Mouse (Mus musculus) layer of hippocampus, adult 8-10 months (tissue): ENCODE data around the gene Fgfr2. TPM values are rescaled to one million over a fixed set of nuclear protein-coding genes. Genes with fewer than 3 reads are reported as not detected.
A peak's percentile ranks its signal among the peaks of the same experiment; 100 is the strongest.

Source experiments
- DNase-seq, 2 experiments: peaks; one replicate each; pipeline ENCODE4 v3.0.0; 2022; ENCODE audit warnings: low spot score in 2 of 2
- total RNA-seq, 4 experiments: library from RNA; stranded (reverse); gene quantifications; 2 replicates each; pipeline ENCODE4 v1.2.4; 2022

Gene Fgfr2
- total RNA-seq, 4 experiments from 2014 or later, result 60.7 to 72.9 (median 65.8) TPM

DNA sequence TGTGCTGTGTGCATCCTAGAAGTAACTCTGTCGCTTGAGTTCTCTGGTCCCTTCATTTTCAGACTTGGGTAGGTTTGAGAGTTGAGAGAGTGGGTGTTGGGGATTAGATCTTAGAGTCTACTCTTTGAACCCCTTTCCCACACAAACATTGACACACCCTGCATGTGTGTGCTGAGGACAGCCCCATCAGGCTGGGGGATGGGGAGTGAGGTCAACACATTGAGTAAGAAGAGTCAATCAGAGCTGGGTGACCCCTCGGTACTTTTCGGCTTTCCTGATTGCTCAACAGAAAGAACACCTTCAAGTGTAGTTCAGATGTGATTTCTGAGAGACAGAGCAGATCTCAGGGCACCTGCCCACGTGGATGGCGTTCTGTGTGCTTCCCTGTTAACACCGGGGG, 2406.2 kb downstream of the Fgfr2 start:
- no peak for DNase-seq

DNA sequence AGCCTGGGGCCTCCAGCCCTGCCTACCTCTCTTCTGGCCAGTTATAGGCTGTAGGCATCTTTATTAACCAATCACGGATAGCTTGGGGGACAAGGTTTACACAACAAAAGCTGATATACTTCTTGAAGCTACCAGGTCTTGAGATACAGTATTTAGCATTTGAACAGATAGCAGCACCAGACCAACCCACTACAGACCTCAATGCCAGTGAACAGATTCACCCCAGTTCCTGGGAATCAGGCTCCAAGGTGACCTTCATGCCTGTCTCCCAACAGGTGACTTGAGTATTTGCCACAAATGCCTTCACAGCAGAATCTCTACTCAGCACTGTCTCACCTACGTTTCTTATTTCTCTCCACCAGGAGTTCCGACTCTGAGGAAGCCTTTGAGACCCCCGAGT, 2406.8 kb downstream of the Fgfr2 start:
- DNase-seq, result no peak

DNA sequence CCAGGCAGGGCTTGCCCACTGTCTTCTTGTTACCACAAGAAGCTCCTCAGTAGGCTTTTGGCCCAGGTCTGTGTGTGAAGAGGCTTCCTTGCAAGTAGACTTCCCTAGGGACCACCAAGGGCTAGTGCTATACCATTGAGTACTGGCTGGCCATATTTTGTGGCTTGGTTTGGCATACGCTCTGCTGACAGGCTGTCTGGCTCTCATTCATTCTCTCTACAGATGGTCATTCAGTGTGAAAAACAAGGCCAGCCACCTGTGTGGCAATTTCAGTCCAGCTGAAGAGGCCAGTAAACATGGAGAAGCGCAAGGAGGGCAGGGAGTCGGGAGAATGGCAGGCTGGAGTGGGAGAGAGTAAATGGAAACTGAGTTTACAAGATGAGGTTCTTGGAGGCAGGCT, 2407.7 kb downstream of the Fgfr2 start:
- no peak for DNase-seq

DNA sequence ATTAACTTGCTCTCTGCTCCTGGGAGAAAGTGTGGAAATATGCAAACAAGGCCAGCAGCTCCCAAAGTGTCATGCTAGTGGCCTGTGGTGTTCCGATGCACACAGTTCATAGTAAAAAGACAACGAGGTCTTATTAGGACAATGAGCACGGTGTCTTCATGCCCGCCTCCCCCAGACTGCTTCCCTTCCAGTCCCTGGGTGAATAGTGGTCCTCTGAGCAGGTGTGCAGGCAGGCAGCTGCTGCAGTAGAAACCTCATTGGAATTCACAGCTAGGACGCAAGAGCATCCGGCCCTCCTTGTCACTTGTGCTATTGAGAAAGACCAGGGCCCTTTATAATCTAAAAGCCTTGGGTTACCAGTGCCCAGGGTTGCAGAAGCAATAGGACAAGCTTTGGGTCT, 2409.8 kb downstream of the Fgfr2 start:
- no peak for DNase-seq

DNA sequence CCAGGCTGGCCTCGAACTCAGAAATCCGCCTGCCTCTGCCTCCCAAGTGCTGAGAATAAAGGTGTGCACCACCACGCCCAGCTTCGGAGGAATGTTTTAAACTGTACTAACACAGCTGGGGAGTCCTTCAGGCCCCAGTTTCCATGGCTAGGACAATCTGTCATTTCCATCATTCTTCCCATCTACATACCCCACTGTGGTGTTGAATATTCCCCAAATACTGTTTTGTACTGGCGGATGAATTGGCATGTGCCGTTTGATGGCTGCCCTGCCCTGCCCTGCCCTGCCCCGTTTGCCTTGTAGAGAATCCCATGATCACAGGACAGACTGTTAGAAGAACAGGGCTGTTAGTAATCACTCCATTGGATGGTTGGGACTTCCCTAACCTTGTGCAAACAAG, 2411.3 kb downstream of the Fgfr2 start:
- no peak for DNase-seq

- DNase-seq, result no peak
Observed at GRCm38 (mm10) chr7:130709372-130710274, 2413.5 kb downstream of the Fgfr2 start.

DNA sequence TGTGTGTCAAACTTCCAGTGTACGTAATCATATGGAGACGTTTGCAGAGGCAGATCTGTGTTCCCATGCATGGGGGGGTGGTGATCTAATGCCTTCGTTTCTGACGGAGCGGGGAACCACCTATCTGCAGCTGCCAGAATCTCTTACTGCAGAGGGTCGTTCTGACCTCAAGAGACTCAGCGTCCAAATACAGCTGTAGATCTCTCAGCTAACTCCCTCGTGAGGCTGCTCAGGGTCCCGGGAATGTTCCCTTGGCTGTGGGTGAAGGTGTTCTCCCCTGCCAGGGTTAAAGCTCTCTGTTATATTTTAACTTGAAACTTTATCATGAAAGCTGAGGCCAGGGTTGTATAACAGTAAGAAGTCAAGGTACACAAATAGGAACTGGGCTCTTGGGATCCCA, 2414.2 kb downstream of the Fgfr2 start:
- no peak for DNase-seq

DNA sequence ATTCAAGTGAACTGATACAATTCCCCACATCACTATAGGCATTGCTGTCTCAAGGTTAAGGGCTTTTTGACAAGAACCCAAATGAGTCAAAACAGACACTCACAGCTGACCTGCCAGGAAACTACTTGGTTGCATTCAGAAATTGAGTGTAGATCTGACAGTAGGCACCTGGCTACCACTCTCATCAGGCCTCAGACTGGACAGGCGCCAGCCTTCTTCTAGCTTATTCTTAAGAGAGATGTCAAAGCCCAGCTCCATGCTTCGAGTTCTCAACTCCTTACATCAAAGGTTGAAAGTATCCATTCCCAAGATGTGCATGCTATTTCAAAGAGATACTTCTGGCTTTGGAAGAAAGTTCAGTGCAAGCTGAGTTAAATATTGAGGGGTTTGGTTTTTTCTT, 2417.9 kb downstream of the Fgfr2 start:
- DNase-seq, result no peak

- DNase-seq, result no peak
Observed at GRCm38 (mm10) chr7:130701336-130701735, 2421.8 kb downstream of the Fgfr2 start.

GRCm38 (mm10) chr7:130698480-130698879, 2424.7 kb downstream of the Fgfr2 start:
- DNase-seq, result no peak

GRCm38 (mm10) chr7:130696347-130697234, 2426.6 kb downstream of the Fgfr2 start:
- peak in 1 of 2 experiments; percentile 25 for DNase-seq

DNA sequence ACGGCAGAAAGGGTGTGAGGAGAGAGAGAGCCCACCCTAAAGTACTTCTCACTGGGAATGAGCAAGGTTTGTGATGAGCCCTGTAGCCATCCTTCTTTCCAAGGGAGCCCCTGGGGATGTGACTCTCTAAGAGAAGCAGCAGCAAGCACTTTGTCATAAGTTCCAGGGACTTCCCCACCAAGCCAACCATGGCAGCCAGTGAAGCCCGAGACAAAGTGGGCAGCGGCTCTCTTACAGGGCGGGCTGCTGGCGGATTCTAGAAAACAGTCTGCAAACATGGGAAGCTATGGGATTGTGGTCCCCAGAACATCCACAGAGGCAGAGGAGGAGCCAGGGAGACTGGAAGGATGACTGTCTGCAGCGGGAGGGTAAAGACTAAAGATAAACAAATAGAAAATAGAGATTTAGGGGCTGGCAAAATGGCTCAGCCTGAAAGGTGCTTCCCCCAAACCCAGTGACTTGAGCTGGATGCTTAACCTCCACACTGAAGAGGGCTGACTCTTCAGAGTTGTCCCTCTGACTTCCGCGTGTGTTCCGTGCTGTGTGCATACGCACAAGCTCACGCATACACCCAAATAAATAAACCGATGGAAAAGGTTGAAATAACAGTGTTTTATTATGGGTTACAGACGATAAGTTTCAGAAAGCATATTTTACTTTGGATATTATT, 2427.3 kb downstream of the Fgfr2 start:
- DNase-seq, result no peak

DNA sequence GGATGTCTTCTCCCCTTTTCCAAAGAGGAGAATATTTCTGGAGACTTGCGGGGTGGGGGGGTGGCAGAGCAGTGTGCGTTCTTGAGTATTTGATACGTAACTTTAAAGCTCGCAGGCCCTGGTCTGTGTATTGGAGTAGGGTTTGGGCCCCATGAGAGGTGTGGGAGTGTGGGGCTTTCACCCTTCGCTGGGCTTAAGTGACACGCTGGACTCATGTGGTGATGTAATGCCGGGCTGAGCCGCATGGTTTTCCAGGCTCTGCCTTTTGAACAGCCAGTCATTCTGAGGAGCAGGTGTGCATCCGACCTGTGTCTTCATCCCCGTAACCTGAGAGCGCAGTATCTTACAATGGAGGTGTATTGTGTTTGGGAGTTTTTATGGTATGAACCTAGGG, 2429.4 kb downstream of the Fgfr2 start:
- DNase-seq, result no peak

- peak; percentile 27 to 36 for DNase-seq
Observed at GRCm38 (mm10) chr7:130692943-130693799, 2430.0 kb downstream of the Fgfr2 start.

DNA sequence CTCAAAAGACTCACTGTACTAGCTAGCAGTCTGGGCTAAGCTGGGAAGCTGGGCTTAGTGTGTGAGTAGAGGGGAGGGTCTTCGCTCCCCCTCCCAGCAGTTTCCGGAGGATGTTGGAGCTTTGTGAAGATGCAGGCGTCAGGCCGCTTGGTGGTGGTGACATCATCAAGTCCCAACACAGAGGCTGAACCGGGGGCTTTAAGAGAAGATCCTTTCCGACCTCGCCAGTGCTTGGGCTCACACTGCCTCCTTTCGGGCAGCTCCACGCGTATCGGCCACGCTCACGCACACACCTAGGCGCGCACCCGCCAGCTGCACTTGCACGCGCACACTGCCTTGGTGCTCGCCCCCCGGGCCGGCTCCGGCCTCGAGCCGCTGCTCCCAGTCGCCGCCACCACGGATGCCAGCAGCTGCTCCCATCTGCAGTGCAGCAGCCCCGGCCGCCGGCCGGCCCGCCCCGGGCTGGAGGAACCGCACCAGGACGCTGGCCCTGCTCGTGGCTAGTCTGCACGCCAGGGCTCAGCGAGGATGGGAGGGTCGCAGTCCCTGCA, 2430.7 kb downstream of the Fgfr2 start:
- DNase-seq, result peak; percentile 57 to 74

DNA sequence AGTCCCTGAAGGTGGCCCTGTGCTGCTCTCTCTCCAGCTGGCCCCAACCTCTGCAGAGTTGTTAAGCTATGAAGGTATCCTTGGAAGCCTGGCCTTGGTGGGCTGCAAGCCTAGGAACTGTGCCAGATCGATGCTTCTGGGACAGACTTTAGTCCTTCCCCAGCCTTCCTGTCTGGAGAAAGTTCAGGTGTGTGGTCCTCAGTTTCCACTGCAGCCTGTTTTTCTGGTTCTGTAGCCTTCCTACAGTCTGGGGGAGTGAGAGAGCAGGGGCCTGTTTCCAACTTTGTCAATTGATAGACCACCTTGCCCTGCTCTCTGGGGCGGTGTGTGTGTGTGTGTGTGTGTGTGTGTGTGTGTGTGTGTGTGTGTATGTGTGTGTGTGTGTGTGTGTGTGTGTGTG, 2431.2 kb downstream of the Fgfr2 start:
- DNase-seq, result no peak

DNA sequence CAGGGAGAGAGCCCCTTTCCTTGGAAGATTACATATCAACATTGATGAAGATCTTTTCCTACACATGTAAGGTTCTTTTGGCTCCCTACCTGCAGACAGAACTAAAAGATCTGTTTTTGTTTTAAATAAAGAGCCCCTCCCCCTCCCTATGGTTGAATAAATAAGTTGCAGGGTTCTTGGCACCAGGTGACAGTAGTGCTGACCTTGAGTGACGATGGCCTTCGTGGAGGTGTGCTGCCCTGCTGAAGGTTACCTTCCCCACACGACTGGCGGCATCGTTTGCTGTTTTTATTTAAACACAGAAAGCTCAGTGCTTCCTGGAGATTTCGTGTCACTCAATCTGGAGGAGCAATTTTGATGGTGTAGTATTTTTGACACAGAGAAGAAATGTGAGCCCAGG, 2432.3 kb downstream of the Fgfr2 start:
- no peak for DNase-seq

DNA sequence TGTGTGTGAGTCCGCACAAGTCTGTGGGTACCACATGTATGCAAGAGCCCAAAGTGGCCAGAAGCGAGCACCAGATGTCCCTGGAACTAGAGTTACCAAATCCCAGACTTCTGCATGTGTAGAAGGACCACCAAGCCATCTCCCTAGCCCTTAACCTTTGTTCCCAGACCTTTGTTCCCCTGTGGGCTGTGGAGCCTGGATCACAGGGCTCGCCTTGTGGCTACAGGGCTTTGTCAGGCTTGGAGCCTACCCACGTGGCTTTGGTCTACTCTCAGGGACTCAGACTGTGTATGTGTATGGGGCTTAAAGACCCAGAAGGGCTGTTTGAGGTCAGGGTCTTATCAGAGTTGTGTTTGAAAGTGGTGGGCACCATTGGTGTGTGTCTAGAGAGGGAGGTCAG, 2434.5 kb downstream of the Fgfr2 start:
- no peak for DNase-seq

- DNase-seq, result peak; percentile 71 to 74
Observed at GRCm38 (mm10) chr7:130681798-130682197, 2441.4 kb downstream of the Fgfr2 start.

DNA sequence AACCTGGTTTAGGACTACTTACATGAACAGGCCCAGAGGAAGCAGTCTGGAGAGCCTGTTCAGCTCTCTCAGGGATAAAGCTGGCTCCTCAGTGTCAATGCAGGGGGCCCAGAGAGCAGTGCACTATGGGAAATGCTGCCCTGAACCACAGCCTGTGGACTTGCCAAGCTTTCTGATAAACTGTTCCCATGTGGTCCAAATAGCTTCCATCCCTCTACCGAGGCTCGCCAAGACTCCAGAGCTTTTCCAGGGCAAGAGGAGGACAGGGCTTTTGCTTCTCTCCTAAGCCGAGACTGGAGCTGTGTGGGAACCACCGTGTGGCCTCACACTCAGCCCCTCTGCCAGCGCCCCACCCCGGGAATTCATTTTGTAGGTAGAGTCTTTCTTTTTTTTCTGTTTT, 2444.7 kb downstream of the Fgfr2 start:
- no peak for DNase-seq
